Mouse (Mus musculus) gastrocnemius, postnatal 36 days (tissue): ENCODE results near the gene Pitpna. TPM values are rescaled to one million over a fixed set of nuclear protein-coding genes. Genes with fewer than 3 reads are reported as not detected.

Experiments
- DNase-seq, 2 experiments: peaks; one replicate each; pipeline ENCODE4 v3.0.0; 2022
- intact Hi-C: fragments of 180-260 bp; cut with DNase I; formaldehyde crosslinking; loops from one replicate; pipeline ENCODE4 v1.15.1; 2025
- total RNA-seq, 2 experiments: library from RNA; stranded (reverse); gene quantifications; 2 replicates each; pipeline ENCODE4 v1.2.3; 2021

Gene Pitpna
- total RNA-seq, 2 experiments from 2014 or later = 186 to 223 TPM

- intact Hi-C loops = no loop called here
- DNase-seq = no peak
Observed at GRCm38 (mm10) chr11:75624102-75624554, 36.2 kb downstream of the Pitpna start.

- DNase-seq = no peak
- intact Hi-C loops = no loop called here
Observed at GRCm38 (mm10) chr11:75625820-75626219, 37.9 kb downstream of the Pitpna start.

GRCm38 (mm10) chr11:75630098-75630497 lies 42.2 kb downstream of the Pitpna start:
- DNase-seq = no peak
- intact Hi-C loops = no loop called here

GRCm38 (mm10) chr11:75630645-75631229 lies 42.8 kb downstream of the Pitpna start, which contains the start of gene Inpp5k:
Inpp5k (plus strand) TSS chr11:75630988.
- intact Hi-C loops = no loop called here
- peak; percentile 93 for DNase-seq

GRCm38 (mm10) chr11:75631561-75632225 lies 43.8 kb downstream of the Pitpna start:
- intact Hi-C loops = no loop called here
- no peak for DNase-seq

- DNase-seq = no peak
Observed at GRCm38 (mm10) chr11:75632921-75633320, 45.0 kb downstream of the Pitpna start.

GRCm38 (mm10) chr11:75634801-75635200 lies 46.9 kb downstream of the Pitpna start:
- intact Hi-C loops = loop anchor here (1.0 kb wide), 1 partner anchor 24 kb away; no protein-coding TSS in a partner anchor
- no peak for DNase-seq

More at GRCm38 (mm10) chr11:75632921-75633320, 45.0 kb downstream of the Pitpna start:
- intact Hi-C loops = no loop called here

- DNase-seq = no peak
- intact Hi-C loops = no loop called here
Observed at GRCm38 (mm10) chr11:75635315-75635714, 47.4 kb downstream of the Pitpna start.

- DNase-seq = no peak
- intact Hi-C loops = no loop called here
Observed at GRCm38 (mm10) chr11:75643323-75643722, 55.4 kb downstream of the Pitpna start.

- no peak for DNase-seq
- intact Hi-C loops = loop anchor here (5.0 kb wide), 1 partner anchor 42 kb away; no protein-coding TSS in a partner anchor
Observed at GRCm38 (mm10) chr11:75644684-75645083, 56.8 kb downstream of the Pitpna start.

GRCm38 (mm10) chr11:75647681-75648211 lies 59.8 kb downstream of the Pitpna start:
- DNase-seq = peak; percentile 66 to 68
- intact Hi-C loops = loop anchor here (5.0 kb wide), 1 partner anchor 45 kb away; no protein-coding TSS in a partner anchor

- no peak for DNase-seq
- intact Hi-C loops = loop anchor here (5.0 kb wide), 1 partner anchor 47 kb away; no protein-coding TSS in a partner anchor
Observed at GRCm38 (mm10) chr11:75649155-75649561, 61.3 kb downstream of the Pitpna start.

- intact Hi-C loops = no loop called here
- peak; percentile 72 to 77 for DNase-seq
Observed at GRCm38 (mm10) chr11:75650311-75650710, 62.4 kb downstream of the Pitpna start, which contains the start of gene Myo1c. Myo1c (plus strand) TSS chr11:75650504.

GRCm38 (mm10) chr11:75650958-75651425 lies 63.1 kb downstream of the Pitpna start:
- intact Hi-C loops = no loop called here
- no peak for DNase-seq

GRCm38 (mm10) chr11:75651426-75652221 lies 63.7 kb downstream of the Pitpna start:
- intact Hi-C loops = no loop called here
- DNase-seq = peak; percentile 75 to 77

- intact Hi-C loops = no loop called here
Observed at GRCm38 (mm10) chr11:75652222-75652941, 64.5 kb downstream of the Pitpna start.

GRCm38 (mm10) chr11:75652942-75653684 lies 65.2 kb downstream of the Pitpna start:
- no peak for DNase-seq
- intact Hi-C loops = no loop called here

More at GRCm38 (mm10) chr11:75652222-75652941, 64.5 kb downstream of the Pitpna start:
- no peak for DNase-seq

GRCm38 (mm10) chr11:75653781-75654470 lies 66.0 kb downstream of the Pitpna start:
- intact Hi-C loops = no loop called here
- DNase-seq = peak; percentile 62 to 71
